Mouse (Mus musculus): ENCODE data around the gene Wars.

DNA sequence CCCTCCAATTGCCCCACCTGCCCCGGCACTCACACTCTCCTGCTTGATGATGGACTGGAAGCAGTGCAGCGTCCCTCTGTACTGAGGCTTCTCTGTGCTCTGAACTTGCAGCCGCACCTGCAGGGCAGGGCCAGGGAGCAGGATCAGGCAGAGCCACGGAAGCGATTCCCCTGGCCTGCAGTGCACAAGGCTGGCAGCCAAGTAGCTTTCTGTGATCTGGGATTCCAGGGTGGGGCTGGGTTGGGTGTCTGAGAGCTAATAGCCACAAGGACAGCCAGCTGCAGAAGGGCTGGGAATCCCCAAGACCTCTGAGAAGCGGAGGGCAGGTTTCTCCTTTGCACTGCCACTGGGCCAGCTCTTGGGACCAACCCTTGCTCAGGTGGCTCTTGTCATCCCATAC is 66.3 kb downstream of the Wars start:
- TF ChIP-seq CTCF (IDR thresholded peaks at IDR 0.05) (no peak), EP300 (IDR thresholded peaks at IDR 0.05) (no peak)
